Mouse (Mus musculus): Measurements from ENCODE around the gene Foxred2.

GRCm38 (mm10) chr15:77894926-77895325 is 61.6 kb downstream of the Foxred2 start:
- TF ChIP-seq CTCF (IDR thresholded peaks at IDR 0.05; ENCODE audit: extremely low read depth, insufficient read depth, low read length) (no peak), POLR2A (IDR thresholded peaks at IDR 0.05; ENCODE audit: extremely low read depth, insufficient read depth, low read length) (no peak)
